Mouse (Mus musculus) gastrocnemius, adult 8-10 months (tissue): Measurements from ENCODE around the gene Slc25a44. TPM values are rescaled to one million over a fixed set of nuclear protein-coding genes. Genes with fewer than 3 reads are reported as not detected.
"Not testable (repeated sequence)": the region's sequence is repeated elsewhere in the genome, so short reads cannot be mapped to it uniquely, and the experiment has no call there.

Source experiments
- DNase-seq, 2 experiments: peaks; one replicate each; pipeline ENCODE4 v3.0.0; 2022; ENCODE audit warnings: low spot score in 2 of 2
- total RNA-seq, 4 experiments: library from RNA; stranded (reverse); gene quantifications; 2 replicates each; pipeline ENCODE4 v1.2.4; 2022

The Slc25a44 gene
- total RNA-seq, 4 experiments from 2014 or later: 19.5 to 22.4 (median 21.5) TPM

DNA sequence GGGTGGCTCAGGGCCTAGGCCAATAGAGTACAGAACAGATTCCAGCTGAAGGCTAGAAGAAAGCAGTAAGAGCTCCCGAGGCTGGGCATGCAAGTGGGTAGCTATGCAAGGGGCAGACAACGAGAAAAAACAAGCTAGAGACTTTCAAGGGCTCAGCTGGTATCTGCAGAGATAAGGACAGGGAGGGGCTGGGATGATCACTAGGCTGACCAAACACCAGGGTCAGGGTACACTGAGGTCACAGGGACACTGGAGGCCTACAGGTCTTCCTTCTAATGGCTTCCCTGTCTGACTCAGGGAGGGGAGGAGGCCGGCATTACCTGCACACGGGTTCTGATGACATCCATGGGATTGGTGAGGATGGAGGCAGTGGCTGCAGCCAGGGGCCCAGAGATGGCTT, 9.3 kb downstream of the Slc25a44 start:
- no peak for DNase-seq

DNA sequence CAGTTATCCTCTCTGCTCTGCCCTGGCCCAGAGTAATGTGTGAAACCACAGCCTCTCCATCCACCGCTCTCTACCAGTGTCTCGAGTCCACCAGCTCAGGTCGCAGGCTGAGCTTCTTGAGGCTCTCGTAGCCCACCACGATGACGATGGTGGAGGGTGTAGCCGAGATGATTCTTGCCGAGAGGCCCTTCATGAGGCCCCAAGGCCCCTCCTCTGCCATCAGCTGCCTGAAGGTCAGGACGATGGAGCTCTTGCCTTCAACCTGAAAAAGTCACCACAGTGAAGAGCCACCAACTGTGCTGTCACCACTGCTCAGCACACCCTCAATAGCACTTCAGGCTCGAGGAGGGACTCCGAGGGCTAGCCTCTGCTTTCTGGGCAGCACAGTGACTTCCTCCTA, 12.3 kb downstream of the Slc25a44 start:
- DNase-seq: no peak

DNA sequence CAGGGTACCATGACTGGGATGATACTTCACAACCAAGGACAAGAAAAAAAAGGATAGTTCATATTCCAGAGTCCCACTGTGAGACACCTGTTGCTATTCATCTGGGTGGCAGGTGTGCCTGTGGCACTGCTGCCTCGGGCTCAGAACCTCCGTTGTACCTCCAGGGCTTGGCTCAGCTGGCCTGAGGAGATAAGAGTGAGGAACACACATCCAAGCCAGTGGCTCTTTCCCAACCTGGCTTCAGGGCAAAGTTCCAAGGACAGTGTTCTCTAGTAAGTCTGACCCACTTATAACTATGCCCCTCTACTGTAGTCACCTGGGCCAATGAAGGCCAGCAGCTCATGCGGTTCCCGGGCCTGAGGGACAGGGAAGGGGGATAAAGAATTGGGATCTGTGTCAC, 13.3 kb downstream of the Slc25a44 start:
- no peak for DNase-seq

DNA sequence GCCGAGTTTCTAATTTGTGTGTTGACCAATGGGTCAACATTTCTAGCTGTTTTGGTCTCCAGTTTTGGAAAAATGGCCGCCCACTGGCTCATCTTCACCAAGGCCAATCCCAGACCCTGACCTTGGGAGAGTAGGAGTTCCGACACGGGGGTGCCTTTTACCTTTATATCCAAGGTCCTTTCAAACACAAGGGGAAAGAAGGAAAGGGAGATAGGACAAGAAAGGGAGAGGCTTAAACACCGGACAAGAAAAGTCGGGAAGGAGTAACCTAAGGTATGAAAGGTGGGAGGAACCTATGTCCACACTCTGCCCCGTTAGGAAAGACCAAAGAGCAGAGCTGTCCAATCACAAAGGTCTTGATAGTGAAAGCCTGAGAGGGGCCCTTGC, 14.3 kb downstream of the Slc25a44 start:
- DNase-seq: no peak

DNA sequence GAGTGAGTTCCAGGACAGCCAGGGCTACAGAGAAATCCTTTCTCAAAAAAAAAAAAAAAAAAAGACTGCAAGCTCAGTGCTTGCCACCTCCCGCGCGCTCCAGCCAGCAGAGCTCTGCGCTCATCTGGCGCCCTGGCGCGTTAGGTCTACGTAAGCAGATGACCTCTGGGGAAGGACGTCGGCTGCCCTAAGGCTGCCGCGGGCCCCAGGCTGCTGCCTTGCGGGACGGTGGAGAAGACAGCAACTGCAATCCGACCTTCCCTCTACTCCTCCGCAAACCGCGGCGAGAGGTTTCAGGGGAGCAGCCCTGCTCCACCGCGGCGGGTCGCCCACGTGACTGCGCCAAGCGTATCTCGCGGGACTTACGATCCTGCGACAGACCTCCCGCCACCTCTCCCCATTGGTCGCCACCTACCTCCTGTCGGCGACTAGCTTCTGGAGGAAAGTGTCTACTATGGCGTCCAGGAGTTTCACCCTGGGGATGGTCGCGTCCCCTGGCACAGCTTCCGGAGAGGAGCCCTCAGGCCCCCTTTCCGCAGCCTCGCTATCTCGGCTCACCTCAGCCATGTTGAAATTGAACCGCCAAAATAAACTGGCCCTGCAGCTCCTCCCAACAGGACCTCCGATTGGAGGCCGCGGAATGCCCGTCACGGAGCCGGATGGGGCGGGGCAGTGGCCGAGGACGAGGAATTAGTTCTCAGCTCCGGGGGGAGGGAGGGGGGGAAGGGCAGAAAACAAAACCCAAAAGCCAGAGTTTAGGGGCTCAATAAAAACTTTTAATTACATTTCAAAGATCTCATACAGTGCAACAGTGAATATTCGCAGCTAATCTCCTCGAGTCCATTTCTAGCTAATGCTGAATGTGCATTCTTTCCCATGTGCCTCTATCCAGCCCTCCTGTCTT, 14.9 kb downstream of the Slc25a44 start, which contains the start of gene Pmf1:
Gene Pmf1, minus strand, starts transcription at position 591 of the 904 bp plus-strand sequence.
- peak; percentile 85 to 87 for DNase-seq

DNA sequence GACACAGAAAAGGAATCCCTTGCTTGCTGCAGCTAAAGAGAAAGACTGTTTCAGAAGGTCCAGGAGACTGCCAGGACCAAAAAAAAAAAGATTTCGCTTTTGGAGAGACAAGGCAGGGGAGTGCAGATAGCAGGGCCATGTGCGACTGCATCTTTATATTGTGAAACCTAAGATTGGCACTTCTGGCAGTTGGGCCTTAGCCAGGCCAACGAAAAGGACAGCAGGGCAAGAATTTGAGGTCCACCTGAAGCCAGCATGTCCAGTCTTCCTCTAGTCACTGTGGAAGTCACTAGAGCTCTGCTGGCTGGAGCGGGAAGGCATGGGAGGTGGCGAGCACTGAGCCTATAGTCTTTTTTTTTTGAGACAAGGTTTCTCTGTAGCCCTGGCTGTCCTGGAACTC, 16.0 kb downstream of the Slc25a44 start:
- DNase-seq: no peak

DNA sequence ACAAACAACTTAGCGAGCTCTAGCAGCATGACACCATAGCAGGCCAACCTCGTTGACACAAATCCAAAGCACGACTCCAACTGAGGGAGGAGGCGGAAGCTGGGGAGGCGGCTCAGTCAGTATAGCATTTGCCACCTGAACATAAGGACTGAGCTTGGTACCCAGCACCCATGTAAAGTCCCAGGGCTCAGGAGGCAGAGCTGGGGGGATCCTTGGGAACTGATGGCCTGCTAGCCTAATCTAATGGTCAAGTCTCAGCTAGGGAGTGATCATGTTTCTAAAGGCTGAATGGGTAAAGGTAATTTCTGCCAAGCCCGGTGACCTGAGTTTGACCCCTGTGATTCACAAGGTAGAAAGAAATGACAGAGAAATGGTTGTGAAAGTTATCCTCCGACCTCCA, 17.4 kb downstream of the Slc25a44 start:
- DNase-seq: no peak

DNA sequence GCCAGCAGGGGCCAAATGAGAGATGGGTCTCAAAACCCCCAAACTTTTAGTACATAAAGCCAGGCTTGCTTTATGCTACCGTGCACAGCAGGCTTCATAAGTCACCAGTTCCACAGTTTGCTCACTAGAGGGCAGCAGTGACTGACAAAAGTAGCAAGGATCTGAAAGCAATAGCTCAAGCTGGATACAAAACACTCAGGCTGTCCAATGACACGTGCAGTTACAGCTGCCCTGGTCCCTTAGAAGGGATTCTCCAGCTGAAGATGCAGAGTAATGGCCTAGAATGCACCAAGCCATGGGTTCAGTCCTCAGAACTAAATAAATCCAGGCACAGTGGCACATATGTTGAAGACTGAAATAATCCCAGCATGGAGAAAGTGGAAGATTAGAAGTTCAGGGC, 17.8 kb downstream of the Slc25a44 start:
- peak; percentile 38 to 49 for DNase-seq

DNA sequence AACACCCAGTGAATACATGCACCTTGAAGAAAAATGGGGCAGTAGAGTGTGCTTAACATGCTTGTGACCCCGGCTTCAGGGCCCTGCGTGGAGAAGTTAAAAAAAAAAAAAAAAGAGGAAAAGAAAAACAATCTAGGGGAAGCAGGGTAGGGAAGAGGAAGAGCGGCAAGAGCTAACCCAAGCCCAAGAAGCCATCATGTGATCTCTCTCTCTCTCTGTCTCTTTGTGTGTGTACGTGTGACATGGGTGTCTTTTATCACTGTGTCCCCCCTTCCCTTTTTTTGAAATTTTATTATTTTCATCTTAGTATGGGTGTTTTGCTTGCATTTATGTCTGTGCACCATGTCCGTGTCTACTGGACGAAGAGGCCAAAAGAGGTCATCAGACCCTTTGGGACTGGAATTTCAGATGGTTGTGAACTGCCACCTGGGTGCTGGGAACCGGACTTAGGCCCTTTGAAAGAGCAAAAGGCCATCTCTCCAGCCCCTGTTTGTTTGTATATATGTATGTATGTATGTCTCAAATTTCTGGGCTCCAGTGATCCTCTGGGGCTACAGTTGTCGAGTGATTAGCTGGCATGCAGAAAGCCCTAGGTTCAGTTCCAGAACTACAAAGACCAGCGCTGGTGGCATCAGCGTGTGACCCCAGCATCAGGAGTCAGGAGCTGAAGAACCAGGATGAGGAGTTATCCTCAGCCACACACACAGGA, 21.3 kb downstream of the Slc25a44 start:
- no peak for DNase-seq

DNA sequence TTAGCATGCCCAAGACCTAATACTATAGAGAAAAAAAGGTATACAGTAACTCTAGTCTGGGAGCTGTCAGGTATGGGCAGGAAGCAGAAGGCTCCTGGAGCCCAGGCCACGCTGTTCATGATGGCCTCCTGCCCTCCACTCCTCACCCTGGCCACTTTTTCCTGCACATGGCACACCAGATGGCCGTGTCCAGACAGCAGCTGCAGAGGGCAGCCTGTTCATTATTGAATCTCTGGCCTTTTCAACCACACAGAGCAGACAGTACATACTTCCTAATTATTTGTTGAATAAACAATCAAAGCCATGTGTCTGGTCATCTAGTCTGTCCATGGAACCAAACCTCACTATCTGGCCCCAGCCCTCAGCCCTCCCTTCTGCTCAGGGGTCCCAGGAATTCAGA, 26.3 kb downstream of the Slc25a44 start:
- DNase-seq: no peak

DNA sequence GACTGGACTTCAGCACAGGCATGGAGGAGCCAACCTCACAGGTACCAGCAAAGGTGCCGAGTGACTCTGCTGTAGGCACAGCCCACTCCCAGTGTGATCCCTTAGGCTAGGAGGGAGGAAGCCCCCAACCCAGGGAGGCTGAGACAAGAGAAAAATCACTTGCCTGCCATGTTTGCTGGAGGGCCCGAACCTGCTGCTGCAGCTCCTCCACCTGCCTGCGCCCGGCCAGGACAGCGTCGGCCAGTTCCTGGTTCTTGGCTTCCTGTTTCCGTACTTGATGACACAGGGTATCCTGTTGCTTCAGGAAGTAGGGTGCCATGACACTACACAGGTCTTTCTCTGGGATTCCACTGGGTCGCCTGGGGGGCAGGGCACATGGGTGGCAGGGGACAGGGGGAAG, 29.2 kb downstream of the Slc25a44 start:
- no peak for DNase-seq

DNA sequence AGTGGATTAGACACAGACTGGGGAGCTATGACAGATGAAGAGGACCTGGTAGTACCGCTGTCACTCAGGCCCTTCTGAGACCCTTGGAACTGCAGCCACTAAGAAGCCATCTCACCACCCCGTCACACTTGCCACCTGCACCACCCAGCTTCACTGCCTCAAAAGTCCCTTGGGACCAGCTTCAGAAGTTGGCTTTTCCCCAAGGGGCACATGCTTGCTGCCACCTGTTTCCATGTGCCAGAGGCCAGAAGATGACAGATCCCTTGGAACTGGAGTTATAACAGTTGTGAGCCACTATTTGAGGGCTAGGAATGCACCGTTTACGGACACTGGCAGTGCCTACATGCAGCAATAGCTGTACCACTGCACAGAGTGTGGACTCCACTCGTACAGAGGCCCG, 29.7 kb downstream of the Slc25a44 start:
- no peak for DNase-seq

DNA sequence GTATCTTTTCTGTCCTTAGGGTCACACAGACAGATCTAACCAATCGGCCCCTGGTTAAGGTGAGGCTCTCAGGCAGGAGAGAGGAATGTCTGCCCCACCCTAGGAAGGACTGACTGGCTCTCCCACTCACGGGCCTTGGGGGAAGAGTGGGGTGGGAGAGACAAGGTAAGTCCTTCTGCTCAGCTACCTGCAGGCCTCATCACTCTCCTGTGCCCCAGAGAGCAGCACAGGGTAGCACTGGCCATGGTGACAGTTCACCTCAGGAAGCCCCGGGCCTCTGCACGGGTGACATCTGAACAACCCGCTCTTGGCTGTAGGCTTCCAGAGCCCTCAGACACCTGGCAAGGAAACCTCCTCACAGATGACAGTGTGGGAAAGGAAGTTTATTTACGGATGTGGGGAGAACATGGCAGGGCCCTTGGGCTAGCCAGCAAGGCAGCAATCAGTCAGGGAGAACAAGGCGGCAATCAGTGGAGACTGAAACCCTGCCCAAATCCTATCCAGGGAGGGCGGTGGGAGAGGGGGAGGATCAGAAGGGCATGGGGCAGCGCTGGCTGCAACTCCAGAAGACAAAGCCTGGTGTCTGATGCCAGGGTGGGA, 31.1 kb downstream of the Slc25a44 start:
- no peak for DNase-seq

DNA sequence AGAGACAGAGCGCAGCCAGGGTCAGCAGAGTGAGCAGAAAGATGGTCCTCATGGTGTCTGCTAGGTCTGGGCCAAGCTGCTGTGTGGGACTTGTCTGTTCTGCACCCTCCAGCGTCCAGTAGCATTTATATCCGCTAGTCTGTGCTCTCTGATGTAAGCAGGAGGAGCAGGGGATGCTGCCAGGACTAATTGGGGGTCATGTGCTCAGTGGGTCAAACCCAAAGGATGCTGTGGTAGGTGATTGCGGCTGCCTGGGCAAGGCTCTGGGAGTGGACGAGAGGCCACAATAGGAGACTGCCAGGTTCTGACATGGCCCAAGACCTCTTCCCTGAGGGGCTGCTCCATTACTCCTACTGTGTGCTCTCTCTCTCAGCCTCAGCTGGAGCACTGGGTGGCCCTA, 40.6 kb downstream of the Slc25a44 start, which contains the start of gene Bglap:
Gene Bglap, minus strand, starts transcription at position 101 of the 400 bp plus-strand sequence.
- no peak for DNase-seq

DNA sequence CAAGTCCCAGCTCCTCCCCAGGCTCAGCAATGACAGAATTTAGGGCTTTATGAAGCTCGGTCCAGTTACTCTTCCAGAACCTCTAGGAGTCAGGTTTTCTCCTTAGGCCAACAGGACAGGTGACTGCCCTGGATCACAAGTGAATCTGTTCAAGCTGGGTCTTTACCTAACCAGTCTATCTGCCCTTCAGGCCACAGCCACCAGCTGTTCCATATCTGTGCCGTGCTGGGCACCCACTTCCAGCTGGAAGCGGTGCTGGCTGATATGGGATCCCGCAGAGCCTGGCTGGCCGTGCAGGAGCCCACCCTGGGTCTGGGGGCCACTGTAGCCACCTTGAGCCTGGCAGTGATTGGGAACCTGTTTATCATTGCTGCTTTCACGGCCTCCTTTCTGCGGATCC, 42.6 kb downstream of the Slc25a44 start:
- DNase-seq: not testable (repeated sequence)

DNA sequence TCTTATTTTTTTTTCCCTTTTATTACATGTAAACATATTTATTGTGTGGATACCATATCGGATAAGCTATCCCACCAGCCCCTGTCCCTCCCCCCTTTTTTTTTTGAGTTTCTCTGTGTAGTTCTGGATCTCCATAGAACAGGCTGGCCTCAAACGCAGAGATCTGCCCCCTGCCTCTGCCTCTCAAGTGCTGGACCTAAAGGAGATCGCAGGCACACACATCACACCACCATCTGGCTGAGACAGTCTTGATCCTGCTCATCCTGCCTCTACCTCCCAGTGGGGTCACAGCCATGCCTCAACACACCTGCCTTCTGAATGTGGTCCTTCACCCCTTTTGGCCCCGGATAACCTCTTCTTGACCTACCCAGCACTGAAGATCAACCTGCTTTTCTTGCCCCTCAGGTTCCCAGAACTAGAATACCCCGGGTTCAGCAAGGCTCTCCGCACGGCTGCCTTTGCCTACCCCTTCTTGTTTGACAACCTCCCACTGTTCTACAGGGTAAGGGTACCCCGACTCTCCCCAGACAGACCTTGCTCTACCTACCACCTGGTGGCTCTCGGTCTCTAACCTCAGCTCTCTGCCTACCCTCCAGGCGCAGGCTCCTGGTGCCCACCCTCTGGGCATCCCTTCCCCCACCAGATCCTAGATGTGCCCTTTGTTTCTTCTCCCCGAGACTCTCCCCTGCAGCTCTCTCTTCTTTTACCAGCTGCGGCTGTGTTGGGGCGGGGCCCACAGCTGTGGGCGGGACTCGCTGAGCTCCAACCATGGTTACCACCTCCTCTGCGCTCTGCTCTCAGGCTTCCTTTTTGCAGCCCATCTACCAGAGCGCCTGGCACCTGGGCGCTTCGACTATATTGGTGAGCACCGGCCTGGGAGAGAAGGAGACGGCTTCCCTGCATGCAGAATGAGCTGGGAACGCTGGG, 43.3 kb downstream of the Slc25a44 start:
- DNase-seq: not testable (repeated sequence)

DNA sequence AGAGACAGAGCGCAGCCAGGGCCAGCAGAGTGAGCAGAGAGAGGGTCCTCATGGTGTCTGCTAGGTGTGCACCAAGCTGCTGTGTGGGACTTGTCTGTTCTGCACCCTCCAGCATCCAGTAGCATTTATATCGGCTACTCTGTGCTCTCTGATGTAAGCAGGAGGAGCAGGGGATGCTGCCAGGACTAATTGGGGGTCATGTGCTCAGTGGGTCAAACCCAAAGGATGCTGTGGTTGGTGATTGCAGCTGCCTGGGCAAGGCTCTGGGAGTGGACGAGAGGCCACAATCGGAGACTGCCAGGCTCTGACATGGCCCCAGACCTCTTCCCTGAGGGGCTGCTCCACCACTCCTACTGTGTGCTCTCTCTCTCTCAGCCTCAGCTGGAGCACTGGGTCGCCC, 46.3 kb downstream of the Slc25a44 start, which contains the start of gene Bglap2:
Gene Bglap2, minus strand, starts transcription at position 101 of the 400 bp plus-strand sequence.
- not testable (repeated sequence) for DNase-seq

DNA sequence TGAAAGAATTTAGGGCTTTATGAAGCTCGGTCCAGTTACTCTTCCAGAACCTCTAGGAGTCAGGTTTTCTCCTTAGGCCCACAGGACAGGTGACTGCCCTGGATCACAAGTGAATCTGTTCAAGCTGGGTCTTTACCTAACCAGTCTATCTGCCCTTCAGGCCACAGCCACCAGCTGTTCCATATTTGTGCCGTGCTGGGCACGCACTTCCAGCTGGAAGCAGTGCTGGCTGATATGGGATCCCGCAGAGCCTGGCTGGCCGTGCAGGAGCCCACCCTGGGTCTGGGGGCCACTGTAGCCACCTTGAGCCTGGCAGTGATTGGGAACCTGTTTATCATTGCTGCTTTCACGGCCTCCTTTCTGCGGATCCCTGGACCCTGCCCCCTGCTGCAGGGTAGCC, 48.3 kb downstream of the Slc25a44 start:
- DNase-seq: not testable (repeated sequence)

DNA sequence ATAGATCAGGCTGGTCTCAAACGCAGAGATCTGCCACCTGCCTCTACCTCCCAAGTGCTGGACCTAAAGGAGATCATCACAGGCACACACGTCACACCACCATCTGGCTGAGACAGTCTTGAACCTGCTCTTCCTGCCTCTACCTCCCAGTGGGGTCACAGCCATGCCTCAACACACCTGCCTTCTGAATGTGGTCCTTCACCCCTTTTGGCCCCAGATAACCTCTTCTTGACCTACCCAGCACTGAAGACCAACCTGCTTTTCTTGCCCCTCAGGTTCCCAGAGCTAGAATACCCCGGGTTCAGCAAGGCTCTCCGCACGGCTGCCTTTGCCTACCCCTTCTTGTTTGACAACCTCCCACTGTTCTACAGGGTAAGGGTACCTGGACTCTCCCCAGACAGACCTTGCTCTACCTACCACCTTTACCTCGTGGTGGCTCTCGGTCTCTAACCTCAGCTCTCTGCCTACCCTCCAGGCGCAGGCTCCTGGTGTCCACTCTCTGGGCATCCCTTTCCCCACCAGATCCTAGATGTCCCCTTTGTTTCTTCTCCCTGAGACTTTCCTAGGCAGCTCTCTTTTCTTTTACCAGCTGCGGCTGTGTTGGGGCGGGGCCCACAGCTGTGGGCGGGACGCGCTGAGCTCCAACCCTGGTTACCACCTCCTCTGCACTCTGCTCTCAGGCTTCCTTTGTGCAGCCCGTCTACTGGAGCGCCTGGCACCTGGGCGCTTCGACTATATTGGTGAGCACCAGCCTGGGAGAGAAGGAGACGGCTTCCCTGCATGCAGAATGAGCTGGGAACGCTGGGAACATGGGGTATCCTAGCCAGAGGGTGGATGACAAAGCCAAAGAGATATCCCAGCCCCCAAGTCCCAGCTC, 49.0 kb downstream of the Slc25a44 start:
- DNase-seq: not testable (repeated sequence)

DNA sequence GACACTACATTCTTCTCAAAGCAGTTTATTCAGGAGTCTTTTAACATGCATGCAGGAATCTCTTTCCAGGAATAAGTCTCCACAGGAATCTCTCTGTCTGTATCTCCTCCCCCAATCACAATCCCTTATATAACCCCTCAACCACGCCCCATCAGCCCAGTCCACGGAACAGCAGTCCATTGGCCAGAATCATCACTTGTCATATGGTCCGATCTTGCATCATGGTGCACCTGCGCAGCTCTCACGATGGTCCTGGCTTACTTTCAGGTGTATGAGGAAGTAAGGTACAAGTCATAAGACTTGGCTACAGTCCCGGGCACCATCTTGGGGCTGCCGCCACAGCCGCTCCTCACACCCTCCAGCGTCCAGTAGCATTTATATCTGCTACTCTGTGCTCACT, 52.3 kb downstream of the Slc25a44 start, which contains the start of gene Bglap3:
Gene Bglap3, minus strand, starts transcription at position 101 of the 400 bp plus-strand sequence.
- not testable (repeated sequence) for DNase-seq
